Mouse (Mus musculus): ENCODE data around the gene Gtf2h1. TPM values are rescaled to one million over a fixed set of nuclear protein-coding genes. Genes with fewer than 3 reads are reported as not detected.

Gene Gtf2h1
- polyA plus RNA-seq, 1 experiment: 32.7 TPM

GRCm38 (mm10) chr7:46843576-46843975 is 47.7 kb downstream of the Gtf2h1 start:
- Histone ChIP-seq H3K27me3 (ENCODE audit: control insufficient read depth, insufficient read depth, low read length) (no peaks in the 10 kb centered on the region), H3K4me3 (ENCODE audit: control insufficient read depth, low read depth, low read length) (no peak overlapping the region), H3K36me3 (ENCODE audit: control insufficient read depth, insufficient read depth, low read length) (no peaks in the 10 kb centered on the region), H3K4me1 (ENCODE audit: control insufficient read depth, insufficient read depth, low read length) (peaks cover 32% of the 10 kb centered on the region), H3K27ac (ENCODE audit: control insufficient read depth, insufficient read depth, low read depth, low read length) (no peak overlapping the region)
- TF ChIP-seq CTCF (IDR thresholded peaks at IDR 0.05; ENCODE audit: control insufficient read depth, insufficient read depth, insufficient replicate concordance, low read depth, low read length) (no peak), POLR2A (IDR thresholded peaks at IDR 0.05; ENCODE audit: control insufficient read depth, low read depth, low read length) (no peak)

DNA sequence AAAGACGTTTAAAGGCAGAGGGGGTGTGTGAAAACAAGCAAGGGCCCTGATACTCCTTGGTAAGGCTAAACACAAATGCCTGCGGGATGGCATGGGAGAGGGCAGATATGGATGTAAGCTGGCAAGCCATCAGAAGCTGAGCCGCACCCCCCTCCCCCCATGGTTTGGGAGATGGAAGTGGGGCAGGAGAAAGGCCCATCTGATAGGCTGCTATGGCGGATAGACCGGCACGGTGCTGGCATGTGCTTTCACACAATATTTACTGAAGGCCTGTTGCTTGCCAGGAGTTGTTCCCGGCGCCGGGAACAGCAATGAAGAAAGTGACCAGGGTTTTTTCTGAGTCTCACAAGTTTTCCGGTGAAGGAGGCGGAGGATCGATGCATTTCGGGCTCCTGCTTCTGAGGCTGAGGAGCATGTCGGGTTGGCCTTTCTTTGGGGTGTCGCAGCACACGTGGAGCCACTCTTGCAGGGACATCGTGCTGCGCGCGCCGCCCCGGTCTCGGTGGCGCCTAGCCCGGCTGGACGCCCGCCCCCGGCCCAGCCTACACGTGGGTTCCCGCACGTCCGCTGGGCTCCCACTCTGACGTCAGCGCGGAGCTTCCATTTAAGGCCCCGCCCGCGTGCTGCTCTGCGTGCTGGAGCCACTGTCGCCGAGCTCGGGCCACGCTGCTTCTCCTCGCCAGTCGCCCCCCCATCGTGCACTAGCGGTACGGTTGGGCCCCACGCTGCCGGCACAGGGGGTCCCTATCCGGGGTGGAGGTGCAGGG is 49.5 kb downstream of the Gtf2h1 start:
- peaks cover 24% of the 10 kb centered on the region for H3K4me1 ChIP-seq (ENCODE audit: control insufficient read depth, insufficient read depth, low read length)
- no peaks in the 10 kb centered on the region for H3K27me3 ChIP-seq (ENCODE audit: control insufficient read depth, insufficient read depth, low read length)
- no peak for TF ChIP-seq CTCF (IDR thresholded peaks at IDR 0.05; ENCODE audit: control insufficient read depth, insufficient read depth, insufficient replicate concordance, low read depth, low read length)
- TF ChIP-seq POLR2A (IDR thresholded peaks at IDR 0.05; ENCODE audit: control insufficient read depth, low read depth, low read length): peak; percentile 80
- peaks cover 1% of the 10 kb centered on the region; the same call in 1 of the 2 replicates for H3K36me3 ChIP-seq (ENCODE audit: control insufficient read depth, insufficient read depth, low read length)
- peak overlapping the region; percentile 29 for H3K27ac ChIP-seq (ENCODE audit: control insufficient read depth, insufficient read depth, low read depth, low read length)
- H3K4me3 ChIP-seq (ENCODE audit: control insufficient read depth, low read depth, low read length): peak overlapping the region; percentile 91

DNA sequence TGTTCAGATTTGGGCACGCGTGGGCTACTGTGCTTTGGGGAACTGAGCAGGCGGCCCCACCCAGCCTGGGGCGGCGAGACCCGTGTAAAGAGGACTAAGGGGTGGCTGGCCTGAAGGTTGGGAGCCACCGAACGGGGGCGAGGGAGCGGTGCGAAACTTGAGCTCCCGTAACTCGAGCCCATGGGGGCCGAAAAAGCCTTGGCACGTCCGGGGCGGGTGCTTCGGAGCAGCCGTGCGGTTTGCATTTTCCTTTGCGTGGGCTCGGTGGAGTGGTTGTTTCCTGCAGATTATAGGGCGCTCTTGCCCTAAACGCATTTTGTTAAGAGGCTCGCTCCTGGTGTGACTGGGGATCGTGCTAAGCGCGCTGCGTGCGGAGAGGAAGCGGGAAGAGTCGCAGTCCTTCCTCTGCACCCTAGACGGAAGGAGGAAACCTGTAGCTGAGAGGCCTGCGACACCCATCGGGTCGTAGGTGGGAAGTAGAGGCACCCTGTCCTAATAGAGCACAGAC is 50.1 kb downstream of the Gtf2h1 start:
- Histone ChIP-seq H3K27ac (ENCODE audit: control insufficient read depth, insufficient read depth, low read depth, low read length) (peak overlapping the region; percentile 29), H3K27me3 (ENCODE audit: control insufficient read depth, insufficient read depth, low read length) (no peaks in the 10 kb centered on the region), H3K36me3 (ENCODE audit: control insufficient read depth, insufficient read depth, low read length) (peaks cover 1% of the 10 kb centered on the region; the same call in 1 of the 2 replicates), H3K4me3 (ENCODE audit: control insufficient read depth, low read depth, low read length) (peak overlapping the region; percentile 91), H3K4me1 (ENCODE audit: control insufficient read depth, insufficient read depth, low read length) (peaks cover 24% of the 10 kb centered on the region)
- no peak for TF ChIP-seq CTCF (IDR thresholded peaks at IDR 0.05; ENCODE audit: control insufficient read depth, insufficient read depth, insufficient replicate concordance, low read depth, low read length)
- no peak for TF ChIP-seq POLR2A (IDR thresholded peaks at IDR 0.05; ENCODE audit: control insufficient read depth, low read depth, low read length)

DNA sequence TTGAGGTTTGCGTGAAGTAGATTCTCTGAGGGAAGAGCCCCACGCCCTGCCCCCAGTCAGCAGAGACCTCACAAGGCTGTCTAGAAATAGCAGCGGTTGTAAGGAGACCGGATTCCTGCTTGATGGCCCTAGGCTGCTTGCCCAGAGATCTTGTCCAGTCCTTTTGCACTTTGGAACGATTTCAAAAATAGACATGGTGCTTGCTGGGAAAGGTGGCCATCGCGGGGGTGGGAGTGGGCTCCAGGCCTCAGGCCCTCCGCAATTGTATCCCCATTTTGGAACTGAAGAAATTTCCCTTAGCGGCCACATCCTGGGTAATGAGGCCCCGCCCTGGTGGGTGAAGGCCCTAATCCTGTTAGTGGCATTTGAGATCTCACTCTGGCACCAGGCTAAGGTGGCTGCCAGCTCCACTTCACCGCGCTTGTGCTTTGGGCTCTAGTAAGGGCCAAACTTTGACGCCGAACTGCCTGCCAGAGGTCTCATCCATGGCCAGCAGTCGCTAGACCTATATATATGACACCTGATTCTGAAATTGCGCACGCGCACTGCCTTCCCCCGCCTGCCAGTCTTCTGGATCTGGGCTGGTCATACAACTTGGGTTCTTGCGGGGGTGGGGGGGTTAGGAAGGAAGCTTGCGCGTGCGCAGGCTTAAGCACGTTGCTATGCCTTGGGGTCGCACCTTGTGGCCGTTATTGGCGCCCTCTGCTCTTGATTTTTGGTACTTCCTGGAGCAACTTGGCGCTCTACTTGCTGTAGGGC is 50.8 kb downstream of the Gtf2h1 start:
- Histone ChIP-seq H3K27ac (ENCODE audit: control insufficient read depth, insufficient read depth, low read depth, low read length) (peak overlapping the region; percentile 95), H3K4me3 (ENCODE audit: control insufficient read depth, low read depth, low read length) (peak overlapping the region; percentile 91), H3K4me1 (ENCODE audit: control insufficient read depth, insufficient read depth, low read length) (peaks cover 24% of the 10 kb centered on the region), H3K36me3 (ENCODE audit: control insufficient read depth, insufficient read depth, low read length) (peaks cover 3% of the 10 kb centered on the region), H3K27me3 (ENCODE audit: control insufficient read depth, insufficient read depth, low read length) (no peaks in the 10 kb centered on the region)
- TF ChIP-seq CTCF (IDR thresholded peaks at IDR 0.05; ENCODE audit: control insufficient read depth, insufficient read depth, insufficient replicate concordance, low read depth, low read length) (no peak), POLR2A (IDR thresholded peaks at IDR 0.05; ENCODE audit: control insufficient read depth, low read depth, low read length) (peak; percentile 85)

GRCm38 (mm10) chr7:46849287-46849686 is 53.4 kb downstream of the Gtf2h1 start:
- Histone ChIP-seq H3K27me3 (ENCODE audit: control insufficient read depth, insufficient read depth, low read length) (no peaks in the 10 kb centered on the region), H3K4me1 (ENCODE audit: control insufficient read depth, insufficient read depth, low read length) (peaks cover 24% of the 10 kb centered on the region), H3K27ac (ENCODE audit: control insufficient read depth, insufficient read depth, low read depth, low read length) (no peak overlapping the region), H3K4me3 (ENCODE audit: control insufficient read depth, low read depth, low read length) (no peak overlapping the region), H3K36me3 (ENCODE audit: control insufficient read depth, insufficient read depth, low read length) (peaks cover 3% of the 10 kb centered on the region)
- no peak for TF ChIP-seq CTCF (IDR thresholded peaks at IDR 0.05; ENCODE audit: control insufficient read depth, insufficient read depth, insufficient replicate concordance, low read depth, low read length)
- TF ChIP-seq POLR2A (IDR thresholded peaks at IDR 0.05; ENCODE audit: control insufficient read depth, low read depth, low read length): no peak

DNA sequence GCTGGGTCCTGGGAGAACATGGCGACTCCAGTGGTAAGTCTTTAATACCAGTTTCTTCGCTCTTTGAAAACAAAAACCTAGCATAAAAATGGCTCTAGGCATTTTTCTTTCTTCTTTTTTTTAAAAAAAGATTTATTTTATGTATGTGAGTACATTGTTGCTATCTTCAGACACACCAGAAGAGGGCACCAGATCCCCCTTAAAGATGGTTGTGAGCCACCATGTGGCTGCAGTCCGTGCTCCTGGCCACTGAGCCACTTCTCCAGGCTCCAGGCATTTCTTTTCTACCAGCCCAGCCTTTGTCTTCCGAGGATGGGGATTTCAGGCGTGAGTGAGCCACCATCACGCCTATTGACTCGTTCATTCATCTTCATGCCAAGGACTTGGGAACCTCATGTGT is 55.1 kb downstream of the Gtf2h1 start:
- H3K4me1 ChIP-seq (ENCODE audit: control insufficient read depth, insufficient read depth, low read length): peaks cover 12% of the 10 kb centered on the region
- no peak overlapping the region for H3K27ac ChIP-seq (ENCODE audit: control insufficient read depth, insufficient read depth, low read depth, low read length)
- H3K27me3 ChIP-seq (ENCODE audit: control insufficient read depth, insufficient read depth, low read length): no peaks in the 10 kb centered on the region
- H3K36me3 ChIP-seq (ENCODE audit: control insufficient read depth, insufficient read depth, low read length): peaks cover 3% of the 10 kb centered on the region
- H3K4me3 ChIP-seq (ENCODE audit: control insufficient read depth, low read depth, low read length): no peak overlapping the region
- no peak for TF ChIP-seq POLR2A (IDR thresholded peaks at IDR 0.05; ENCODE audit: control insufficient read depth, low read depth, low read length)

DNA sequence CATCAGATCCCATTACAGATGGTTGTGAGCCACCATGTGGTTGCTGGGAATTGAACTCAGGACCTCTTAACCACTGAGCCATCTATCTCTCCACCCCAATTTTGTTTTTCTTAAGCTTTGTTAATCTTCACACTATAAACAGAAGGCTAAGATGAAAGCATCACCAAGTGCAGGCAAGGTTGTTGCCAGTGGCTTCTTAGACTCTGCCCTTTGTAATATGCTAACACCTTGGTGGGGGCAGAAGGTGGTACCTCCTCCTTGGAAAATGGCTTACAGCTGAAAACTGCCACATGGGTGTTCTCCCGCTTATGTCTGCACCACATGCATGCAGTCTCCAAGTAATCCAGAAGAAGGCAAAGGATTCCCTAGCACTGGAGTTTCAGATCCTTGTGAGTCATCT is 56.8 kb downstream of the Gtf2h1 start:
- no peak for TF ChIP-seq CTCF (IDR thresholded peaks at IDR 0.05; ENCODE audit: control insufficient read depth, insufficient read depth, insufficient replicate concordance, low read depth, low read length)
- no peak for TF ChIP-seq POLR2A (IDR thresholded peaks at IDR 0.05; ENCODE audit: control insufficient read depth, low read depth, low read length)
- no peak overlapping the region for H3K4me3 ChIP-seq (ENCODE audit: control insufficient read depth, low read depth, low read length)
- peaks cover 3% of the 10 kb centered on the region for H3K36me3 ChIP-seq (ENCODE audit: control insufficient read depth, insufficient read depth, low read length)
- H3K4me1 ChIP-seq (ENCODE audit: control insufficient read depth, insufficient read depth, low read length): no peaks in the 10 kb centered on the region; the same call in 1 of the 2 replicates
- H3K27me3 ChIP-seq (ENCODE audit: control insufficient read depth, insufficient read depth, low read length): no peaks in the 10 kb centered on the region
- H3K27ac ChIP-seq (ENCODE audit: control insufficient read depth, insufficient read depth, low read depth, low read length): no peak overlapping the region
